Mouse (Mus musculus) T-helper 1 cell (primary cell): ENCODE data around the gene Fat3.

Experiments
- in situ Hi-C: fragments of 300-600 bp; cut with MboI, MseI; formaldehyde crosslinking; loops from one replicate; pipeline ENCODE4 v1.15.1; 2025; ENCODE audit warnings: high pct_unique_total_duplicates

Fat3 gene

DNA sequence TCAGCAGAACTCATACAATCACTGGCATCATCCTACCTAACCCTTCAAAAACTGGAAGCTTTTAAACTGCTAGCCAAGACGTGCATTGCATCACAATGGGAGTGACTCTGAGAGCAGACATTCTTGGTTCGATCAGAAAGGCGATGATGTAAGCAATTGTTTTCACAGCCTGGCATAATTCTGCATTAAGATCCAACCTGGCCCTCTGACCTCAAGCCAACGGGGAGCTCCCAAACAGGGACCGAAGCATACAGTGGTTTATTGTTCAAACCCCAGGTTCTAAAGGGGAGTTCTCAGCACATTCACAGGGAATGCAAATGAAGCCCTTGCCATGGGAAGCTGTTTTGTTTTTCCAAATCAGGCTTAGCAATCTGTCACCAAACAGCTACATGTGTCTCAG, 63.3 kb downstream of the Fat3 start:
- in situ Hi-C loops = no loop called here

DNA sequence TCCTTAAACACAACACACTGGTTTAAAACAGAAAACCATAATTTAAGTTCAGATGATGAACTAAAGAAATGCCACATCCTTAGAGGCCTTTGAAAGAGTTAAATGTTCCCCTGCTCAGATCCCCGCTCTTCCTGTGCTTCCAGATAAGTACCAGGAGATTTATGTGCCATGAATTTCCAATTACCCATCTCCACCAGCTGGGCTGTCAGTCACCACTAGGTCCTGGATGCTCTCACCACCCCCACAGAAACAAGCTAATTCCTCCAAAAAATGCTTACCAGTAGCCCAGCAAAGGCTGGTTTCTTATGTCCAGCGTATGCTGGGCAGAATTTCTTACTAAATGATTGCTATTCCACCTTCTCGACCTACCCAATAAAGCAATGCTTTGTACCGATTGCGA, 72.5 kb downstream of the Fat3 start:
- in situ Hi-C loops = no loop called here

GRCm38 (mm10) chr9:16422707-16423106, 78.4 kb downstream of the Fat3 start:
- in situ Hi-C loops = no loop called here

DNA sequence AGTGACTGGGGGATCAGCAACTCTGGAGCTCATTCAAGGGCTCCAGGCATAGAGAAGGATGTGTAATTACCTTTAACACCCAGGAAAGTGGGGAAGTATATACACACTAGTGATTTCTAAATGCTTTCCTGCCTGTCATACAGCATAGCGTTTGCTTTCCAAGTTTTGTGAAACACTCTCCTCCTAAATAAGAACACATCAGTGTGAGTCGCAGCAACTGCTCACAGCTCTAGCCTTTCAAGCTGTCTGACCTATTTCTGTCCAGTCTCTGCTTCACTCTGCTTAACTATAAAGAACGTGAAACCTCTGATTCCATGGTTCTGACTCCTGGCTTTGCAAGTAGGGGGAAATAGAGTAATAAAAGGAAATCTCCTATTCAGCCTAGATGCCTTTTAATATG, 98.3 kb downstream of the Fat3 start:
- in situ Hi-C loops = no loop called here

DNA sequence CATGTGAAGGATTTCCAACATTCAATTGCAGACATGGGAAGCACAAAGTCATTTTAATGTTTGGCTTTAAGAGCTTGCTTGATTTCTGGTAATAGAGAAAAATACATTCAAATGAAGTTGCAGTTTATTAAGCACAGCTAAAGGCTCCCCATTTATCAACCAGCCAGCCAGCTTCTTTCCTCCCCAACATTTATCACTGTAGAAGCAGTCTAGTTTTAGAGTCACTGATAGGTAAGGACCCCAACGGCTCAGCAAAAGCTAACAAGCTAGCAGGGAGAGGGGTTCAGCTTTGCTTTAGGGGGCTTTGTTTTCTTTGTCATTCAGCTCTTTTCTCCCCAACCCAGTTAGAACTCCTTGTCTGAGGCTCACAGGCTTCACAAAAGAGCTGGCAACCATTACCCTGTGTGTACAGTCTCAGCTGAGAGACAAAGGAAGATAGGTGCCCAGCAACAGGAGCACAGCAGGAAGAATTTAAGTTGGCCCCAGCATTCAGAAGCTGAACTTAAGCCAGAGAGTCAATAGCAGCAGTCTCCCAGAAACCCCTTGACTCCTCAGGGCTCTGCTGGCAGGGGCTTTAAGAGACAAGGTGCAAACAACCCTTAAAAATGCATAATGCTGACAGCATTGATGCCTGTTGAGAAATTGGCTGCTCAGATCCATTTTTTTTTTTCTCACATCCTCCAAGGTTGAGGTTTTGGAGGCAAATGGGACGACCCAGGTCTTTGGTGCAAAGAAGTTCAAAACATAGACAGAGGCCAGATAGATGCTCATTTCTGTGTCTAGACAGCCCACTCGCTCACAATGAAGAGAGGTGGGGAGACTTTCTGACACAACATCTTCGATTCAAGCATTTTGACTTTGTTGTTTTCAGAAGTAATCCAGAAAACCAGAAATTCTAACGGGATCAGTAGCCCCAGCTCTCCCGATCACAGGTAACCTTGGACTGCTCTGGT, 102.1 kb downstream of the Fat3 start:
- in situ Hi-C loops = no loop called here

GRCm38 (mm10) chr9:16389141-16389540, 111.9 kb downstream of the Fat3 start:
- in situ Hi-C loops = loop anchor here (10.0 kb wide), 1 partner anchor 556 kb away; no protein-coding TSS in a partner anchor

DNA sequence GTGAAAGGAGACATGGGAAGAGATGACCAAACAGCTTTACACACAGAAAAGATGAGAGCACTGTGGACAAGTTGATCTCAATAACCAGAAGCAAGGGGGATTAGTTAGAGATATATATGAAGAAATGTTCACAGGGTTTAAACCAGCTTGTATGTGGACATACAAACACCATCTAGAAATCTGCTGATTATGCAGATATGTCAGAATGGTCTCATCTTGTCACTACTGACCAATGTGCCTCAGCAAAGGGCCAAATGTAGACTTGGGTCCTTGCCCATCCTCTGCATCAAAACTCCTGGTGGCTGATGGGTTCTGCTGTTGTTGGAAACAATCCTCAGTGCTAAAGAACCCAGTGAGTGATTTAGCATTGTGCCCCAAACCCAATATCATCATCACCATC, 113.6 kb downstream of the Fat3 start:
- in situ Hi-C loops = loop anchor here (10.0 kb wide), 1 partner anchor 557 kb away; no protein-coding TSS in a partner anchor

- in situ Hi-C loops = no loop called here
Measured at GRCm38 (mm10) chr9:16363713-16364112, 137.4 kb downstream of the Fat3 start.

- in situ Hi-C loops = no loop called here
Measured at GRCm38 (mm10) chr9:16361811-16362210, 139.3 kb downstream of the Fat3 start.

DNA sequence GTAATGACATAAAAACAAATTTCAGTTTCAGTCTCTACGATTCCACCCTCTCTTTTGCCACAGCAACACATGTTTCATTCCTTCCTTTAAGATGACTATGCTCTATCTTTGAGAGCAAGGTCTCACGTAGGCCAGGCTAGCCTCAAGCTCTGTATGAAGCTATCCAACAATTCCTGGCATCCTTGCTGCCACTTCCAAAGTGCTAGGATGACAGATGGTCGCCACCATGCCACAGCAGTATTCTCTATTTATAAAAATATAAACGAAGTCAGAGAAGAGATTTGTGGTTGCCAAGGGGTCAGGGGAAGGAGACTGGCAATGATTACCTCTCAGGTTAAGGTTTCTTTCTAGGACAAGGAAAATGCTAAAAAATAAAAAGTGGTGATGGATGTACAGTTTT, 144.4 kb downstream of the Fat3 start:
- in situ Hi-C loops = no loop called here

DNA sequence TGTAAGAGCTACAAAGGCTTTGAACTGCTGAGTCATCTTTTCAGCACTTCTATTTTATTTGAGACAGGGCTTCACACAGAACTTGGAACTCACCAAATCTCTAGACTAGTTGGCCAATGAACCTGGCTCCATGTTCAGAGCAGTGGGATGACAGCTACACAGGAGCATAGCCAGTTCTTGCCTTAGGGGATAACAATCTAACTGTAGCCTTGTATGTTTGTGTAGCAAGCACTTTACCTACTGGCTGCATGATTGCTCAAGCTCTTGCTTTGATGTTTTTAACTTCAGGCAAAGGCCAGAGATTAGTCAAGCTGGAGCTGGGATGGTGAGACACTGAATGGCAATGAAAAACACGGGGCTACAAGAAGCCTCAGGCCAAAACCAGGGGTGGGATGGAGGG, 146.2 kb downstream of the Fat3 start:
- in situ Hi-C loops = no loop called here

DNA sequence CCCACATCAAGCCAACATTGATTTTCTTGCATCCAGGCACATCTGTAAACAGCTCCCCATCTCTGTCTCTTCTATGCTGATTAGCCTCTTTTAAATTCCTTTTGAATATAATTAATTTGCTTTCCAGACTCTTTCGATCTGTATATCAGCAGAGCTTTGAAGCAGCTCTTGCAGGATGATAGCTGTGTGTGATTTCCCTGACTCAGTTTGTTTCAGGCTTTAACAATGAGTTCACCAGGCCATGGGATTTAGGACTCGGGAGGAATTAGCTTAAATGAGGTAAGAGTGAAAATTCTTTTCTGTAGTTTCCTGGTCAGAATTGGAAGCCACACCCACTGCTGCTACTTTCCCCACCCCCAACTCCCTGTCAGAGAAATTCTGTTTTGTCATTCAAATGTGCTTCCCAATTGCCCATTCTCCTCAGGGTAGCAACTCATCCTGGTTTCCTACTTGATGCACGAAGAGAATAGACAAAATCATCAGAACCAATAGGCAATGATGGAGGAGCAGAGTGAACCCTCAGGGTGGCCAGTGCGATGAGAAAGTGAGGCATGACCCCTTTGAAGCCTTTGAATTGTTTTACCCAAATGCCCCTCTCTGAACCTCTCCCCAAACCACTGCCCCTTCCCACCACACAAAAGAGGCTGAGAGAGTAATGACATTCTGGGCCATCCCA, 147.9 kb downstream of the Fat3 start:
- in situ Hi-C loops = no loop called here

GRCm38 (mm10) chr9:16352486-16353048, 148.5 kb downstream of the Fat3 start:
- in situ Hi-C loops = no loop called here

DNA sequence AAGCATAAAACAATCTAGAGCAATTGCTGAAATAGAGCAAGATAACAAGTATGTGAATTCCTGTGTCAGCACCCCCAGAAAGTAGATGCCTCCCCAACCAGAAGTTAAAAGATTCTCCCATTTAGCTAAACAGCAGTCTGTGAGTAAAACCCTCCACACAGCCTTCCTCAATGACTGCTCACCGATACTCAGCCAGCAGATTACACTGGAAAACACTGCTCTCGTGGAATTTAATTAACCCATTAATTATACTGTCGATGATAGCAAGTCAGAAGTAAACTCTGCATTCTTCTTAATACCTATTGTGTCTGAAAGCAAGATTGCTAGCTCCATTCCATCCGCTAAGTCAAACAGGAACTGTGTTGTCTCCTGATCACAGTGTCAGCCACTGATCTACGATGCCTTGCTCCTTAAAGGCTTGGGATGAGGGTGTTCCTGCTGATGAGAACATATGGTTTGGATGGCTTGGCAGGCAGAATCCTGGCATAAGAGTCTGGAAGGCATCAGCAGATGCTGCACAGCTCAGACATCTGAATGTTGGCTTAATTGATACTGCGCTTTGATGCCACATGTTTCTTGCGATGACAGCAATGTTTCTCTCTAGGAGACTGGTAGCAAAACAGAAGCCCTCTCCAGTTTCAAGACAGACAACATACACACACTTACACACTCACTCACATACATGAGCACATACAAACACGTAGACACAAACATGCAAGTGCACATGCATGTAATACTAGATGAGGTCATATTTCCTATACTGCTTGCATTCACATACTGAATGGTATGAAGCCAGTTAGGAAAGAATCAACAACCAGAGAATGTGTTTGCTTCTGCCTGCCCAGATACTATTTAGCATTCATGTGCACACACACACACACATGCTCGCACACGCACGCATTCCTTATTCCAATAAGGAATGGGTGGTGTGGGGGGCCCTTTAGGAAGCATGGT, 155.9 kb downstream of the Fat3 start:
- in situ Hi-C loops = no loop called here

- in situ Hi-C loops = no loop called here
Measured at GRCm38 (mm10) chr9:16343191-16343590, 157.9 kb downstream of the Fat3 start.

GRCm38 (mm10) chr9:16342577-16342976, 158.5 kb downstream of the Fat3 start:
- in situ Hi-C loops = no loop called here

DNA sequence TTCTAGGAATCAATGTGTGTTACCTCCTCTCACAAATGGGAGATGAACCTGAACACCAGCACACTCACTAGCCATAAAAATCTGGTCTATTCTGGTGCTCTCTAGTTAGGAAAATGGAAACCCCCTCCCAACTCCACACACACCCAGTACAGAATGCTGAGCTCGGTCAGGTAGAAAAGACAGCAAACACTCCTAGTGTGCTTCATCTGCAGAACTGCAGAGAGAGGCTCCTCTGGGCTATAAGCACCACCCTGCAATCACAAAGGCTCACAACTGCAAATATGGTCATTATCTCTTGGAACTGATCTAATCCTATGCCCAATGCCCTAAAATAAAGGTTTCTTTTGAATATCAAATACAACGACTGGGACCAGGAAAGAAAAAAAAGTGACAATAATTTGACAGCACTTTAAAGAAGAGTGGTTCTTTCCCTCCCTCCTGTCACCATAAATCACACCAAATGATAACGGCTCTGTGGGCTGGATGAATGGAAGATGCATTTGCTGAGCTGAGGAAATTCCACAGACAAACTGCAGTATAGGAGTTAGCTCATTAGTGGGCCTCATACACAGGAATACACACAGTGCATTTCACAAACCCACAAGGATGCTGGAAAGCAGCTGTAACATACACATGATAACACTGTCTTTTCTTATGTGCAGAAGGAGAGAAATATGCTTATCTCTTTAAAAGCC, 170.6 kb downstream of the Fat3 start:
- in situ Hi-C loops = no loop called here

- in situ Hi-C loops = no loop called here
Measured at GRCm38 (mm10) chr9:16318957-16319356, 182.1 kb downstream of the Fat3 start.

DNA sequence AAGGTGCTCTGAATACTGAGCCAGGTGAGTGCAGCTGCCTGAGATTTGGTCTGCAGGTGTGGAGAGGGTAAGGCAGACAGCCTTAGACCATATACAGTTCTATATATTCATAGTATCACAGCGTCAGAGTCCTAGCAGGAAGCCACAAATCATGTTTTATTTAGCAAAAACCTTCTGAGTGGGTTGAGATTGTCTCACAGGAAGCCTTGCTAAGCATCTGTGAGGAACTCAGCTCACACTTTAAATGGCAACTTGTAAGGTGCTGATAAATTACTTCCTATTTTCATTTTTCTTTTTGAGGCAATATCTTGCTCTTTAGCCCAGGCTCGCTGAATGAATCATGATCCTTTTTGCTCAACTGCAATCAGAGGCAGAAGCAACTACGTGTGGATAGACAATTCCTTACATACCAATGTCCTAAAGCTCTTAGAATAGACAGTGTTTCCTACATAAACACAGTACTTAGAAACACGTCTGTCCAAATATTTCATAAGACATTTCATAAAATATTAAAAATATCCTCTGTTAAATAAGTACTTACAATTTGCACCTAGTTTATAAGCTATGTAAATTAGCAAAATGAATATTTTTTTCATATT, 188.4 kb downstream of the Fat3 start:
- in situ Hi-C loops = no loop called here
